Mouse (Mus musculus): ENCODE data around the gene Apba1. TPM values are rescaled to one million over a fixed set of nuclear protein-coding genes. Genes with fewer than 3 reads are reported as not detected.
A peak's percentile ranks its signal among the peaks of the same experiment; 100 is the strongest.

The Apba1 gene
- total RNA-seq (2015; ENCODE audit: low replicate concordance) (1.1 and 1.7 TPM in 2 replicates), total RNA-seq (2017; ENCODE audit: low replicate concordance) (0.90 and 2.3 TPM in 2 replicates)

DNA sequence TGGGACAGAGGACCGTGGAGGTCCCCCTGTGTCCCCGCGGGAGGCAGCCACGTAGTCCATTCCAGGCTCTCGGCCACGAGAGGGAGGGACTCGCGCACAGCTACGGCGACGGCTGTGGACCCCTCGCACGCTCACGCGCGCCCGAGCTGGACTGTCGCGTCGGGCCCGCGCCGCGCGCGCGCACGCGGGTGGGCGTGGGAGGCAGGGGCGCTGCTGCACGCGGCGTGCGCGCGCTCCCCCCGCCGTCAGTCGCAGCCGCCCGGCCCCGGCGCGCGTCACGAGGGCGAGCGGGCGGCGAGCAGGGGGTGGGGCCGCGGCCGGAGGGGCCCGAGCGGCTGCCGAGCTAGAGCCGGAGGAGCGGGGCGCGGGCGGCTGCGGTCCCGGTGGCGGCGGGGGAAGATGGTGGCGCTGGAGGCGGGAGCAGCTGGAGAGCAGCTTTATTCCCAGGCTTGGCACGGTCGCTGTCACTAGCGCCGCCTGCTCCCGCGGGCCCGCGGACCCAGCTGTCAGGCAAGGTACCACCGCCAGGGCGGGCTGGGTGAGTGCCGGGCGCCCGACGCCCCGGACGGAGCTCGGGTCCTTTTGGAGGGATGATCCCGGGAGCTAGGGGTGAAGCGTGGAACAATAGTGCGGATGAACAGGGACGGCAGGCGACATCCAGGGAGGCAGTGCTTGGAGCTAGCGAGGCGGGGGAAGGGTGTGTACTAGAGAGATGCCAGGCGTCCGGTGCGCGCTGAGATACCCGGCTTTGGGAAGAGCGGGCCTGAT, at the start of gene Apba1:
TSS of gene Apba1 (plus strand) at position 334 of the 768 bp plus-strand sequence.
- no peak; the same call in 1 of the 2 replicates for ATAC-seq (replicated peaks; ENCODE audit: low FRiP score, poor library complexity, severe bottlenecking)

DNA sequence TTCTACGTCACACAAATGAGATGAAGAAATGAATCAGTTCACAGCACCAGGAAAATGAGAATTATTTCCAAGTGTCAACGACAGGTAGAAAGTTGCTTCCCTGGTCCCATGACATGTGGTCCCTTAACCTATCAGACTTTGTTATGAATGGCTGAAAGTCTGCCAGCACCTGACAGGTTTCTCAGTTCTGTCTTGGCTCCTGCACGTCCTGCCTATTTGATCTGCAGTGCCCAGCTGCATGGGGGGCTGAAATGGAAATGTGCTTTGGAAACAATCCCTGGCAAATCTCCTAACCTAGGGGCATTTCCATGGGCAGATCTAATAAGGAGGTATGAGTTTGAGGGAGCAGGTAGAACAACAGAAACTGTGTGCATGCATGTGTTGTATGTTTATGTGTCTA, 12.2 kb upstream of the Apba1 start:
- ATAC-seq (replicated peaks; ENCODE audit: low FRiP score, poor library complexity, severe bottlenecking): no peak

DNA sequence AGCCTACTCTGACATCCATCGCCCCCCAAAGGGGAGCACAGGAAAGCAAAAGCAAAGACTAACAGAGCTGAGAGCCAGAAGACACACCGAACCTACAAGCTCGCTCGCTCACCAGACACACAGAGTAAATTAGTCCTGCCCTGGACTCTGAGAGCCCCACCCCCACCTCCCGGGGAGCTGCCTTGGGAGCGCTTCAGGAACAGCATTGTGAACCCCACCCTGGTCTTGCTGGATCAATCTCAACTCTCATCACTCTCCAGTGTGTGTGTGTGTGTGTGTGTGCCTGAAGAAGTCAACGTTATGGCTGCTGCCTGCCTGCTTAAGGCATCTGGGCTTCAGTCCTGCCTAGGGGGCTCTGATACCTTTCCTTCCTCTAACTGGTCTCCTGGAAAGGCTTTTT, 1.7 kb upstream of the Apba1 start:
- no peak for ATAC-seq (replicated peaks; ENCODE audit: low FRiP score, poor library complexity, severe bottlenecking)

DNA sequence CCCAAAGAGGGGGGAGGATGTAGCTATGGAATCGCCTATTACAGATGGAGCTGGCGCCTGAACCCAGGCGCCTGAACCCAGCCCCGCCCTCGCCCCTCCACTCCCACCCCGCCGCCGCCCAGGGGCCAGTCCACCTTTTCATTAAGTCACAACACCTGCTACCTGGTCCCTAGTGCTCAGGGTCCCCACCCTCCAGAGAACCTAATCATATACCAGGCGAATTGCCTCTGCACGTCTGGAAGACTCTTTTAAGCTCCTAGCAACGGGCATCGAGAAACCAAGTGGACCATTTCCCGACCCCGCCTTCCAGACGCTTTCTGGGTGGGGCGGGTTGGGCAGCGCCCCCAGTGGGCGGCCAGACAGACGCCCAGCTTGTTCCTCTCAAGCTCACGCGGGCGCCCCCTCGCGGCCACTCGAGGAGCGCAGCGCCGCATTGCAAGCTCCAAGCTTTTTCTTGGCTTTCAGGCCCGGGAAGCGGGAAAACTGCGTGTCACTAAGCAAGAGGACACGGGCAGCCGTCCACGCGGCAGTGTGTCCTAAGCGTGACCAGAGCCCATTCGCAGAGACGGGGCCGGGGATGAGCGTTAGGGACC, 630 bp upstream of the Apba1 start:
- ATAC-seq (replicated peaks; ENCODE audit: low FRiP score, poor library complexity, severe bottlenecking): peak; percentile 65

DNA sequence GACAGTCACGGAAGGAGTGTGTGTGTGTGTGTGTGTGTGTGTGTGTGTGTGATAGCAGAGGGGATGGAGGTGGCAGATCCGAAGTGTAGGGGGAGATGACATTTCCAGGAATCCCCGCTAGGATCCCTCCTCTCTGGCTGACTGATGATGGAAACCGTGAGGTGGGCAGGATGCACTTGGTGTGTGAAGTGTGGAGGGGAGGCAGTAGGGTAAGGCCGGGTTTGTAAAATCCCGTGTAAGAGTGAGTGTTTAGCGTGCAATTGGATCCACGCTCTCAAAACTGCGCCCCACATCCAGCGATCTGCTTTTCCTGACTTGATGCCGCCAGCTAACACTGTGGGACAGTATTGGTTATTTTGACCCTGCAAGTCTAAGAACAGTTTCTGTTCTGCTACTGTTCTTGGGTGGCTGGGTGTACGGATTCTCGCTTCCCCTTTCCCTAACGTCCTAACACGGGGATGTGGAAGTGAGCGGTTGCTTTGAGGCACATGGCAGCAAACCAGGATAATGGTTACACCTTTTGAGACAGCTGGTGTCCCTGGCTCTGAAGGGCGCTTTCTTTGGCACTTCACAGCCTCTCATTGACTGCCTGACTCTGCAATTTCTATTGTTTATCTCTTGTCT, 747 bp downstream of the Apba1 start:
- ATAC-seq (replicated peaks; ENCODE audit: low FRiP score, poor library complexity, severe bottlenecking): no peak

DNA sequence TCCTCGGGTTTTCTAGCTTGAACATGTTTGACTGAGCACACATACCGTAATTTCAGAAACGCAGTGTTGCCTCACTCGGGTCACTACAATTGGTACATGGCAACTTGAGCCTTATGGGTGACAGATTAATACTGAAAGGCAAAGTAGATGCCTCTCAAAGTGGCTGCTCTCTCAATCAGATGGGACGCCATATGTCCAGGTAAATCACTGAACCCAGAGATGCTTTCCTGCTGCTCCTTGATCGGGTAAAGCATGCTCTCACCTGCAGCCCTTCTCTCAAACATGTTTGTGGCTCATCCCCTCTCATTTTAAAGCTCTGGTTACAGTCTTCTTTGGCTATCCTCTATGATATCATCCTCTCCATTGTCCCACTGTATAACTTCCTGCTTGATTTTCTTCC, 4.7 kb downstream of the Apba1 start:
- no peak for ATAC-seq (replicated peaks; ENCODE audit: low FRiP score, poor library complexity, severe bottlenecking)

DNA sequence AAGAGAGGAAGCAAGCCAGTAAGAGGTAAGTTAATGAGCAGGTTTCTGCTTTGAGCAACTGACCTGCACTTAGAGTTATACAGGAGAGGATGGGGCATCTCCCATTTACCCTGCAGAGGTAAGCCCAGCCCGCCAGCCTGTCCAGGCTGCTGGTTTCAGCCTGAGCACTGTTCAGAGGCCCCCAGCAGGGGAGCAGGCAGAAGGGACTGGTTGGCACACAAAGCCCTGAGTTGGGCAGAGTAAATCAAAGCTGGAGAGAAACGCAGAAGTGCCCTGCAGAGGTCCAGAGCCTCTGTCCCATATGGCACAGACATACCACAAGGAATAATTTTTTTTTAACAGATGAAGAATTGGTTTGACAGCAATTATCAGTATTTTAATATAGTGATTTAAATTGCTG, 5.4 kb downstream of the Apba1 start:
- no peak for ATAC-seq (replicated peaks; ENCODE audit: low FRiP score, poor library complexity, severe bottlenecking)

DNA sequence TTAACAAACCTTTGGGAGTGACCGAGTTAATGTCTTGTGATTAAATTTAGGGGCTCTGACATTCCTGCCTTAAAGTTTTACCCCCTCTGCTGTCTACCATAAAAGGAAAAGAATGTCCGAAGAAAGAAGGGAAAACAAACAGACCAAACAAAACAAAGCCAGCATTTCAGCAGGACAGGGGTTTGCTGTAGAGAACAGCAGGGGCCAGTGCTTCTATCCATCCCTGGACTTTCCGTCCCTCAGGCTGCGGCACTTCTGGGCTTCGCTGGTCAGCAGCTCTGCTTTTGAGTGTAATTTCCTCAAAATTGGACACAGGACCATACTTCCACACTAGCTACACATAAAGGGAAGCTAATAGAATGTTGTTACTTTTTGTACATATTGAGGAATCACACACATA, 10.2 kb downstream of the Apba1 start:
- no peak for ATAC-seq (replicated peaks; ENCODE audit: low FRiP score, poor library complexity, severe bottlenecking)

DNA sequence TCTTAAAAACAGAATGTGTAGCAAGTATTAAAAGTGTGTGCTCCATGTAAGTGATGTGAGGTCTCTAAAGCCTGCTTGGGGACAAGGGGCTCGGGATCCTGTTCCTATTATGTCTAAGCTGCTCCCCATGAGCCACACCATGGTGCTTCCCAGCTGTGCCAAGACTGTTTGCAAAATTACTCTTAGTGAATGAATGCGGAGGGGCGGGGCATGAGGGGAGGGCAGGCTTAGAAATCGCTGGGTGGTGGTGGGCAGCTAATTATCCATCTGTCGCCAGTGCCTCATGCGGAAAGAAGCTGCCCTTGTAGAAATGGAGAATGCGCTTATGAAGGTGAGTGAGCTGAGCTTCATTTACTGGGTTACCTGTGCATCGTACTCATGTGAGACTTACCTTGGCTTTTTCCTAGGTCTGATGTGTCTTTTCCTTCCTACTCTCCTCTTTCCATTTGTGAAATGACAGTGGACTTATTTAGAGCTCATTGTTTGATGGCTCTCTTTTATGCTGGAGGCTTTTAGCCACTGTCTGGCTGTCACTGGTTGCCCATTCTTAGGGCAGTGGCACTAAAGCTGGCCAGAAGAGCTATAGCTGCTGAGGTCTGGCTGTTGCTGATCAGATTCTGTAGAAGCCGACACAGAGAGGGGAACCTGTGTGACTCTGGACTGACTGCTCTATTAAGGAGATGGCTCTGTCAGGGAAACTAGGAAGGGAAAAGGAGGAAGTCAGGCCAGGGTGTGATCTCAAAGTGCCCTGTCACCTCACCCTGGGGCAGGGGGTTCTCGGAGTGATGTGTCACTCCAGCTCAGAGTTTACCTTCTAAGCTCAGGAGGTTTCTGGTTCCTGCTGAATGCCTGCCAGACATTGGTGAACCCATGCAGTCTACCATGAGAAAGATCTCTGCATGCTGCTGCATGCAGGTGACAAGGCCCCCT, 12.1 kb downstream of the Apba1 start:
- ATAC-seq (replicated peaks; ENCODE audit: low FRiP score, poor library complexity, severe bottlenecking): no peak

DNA sequence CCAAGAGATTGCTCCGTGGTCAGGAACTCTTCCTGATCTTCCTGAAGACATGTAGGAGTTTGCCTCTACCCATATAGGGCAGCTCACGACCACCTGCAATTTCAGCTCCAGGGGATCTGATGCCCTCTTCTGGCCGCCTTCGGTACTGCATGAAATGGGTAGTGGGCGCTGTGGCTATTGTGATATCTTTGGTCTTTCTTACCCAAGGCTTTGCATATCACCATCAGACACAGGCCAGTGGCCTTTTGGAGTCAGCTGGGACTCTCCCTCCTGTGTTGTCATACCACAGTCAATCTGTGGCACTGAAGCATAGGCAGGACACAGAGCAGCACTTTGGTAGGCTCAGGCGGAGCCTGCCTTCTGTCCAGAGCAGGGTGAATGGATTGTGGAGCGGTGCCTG, 13.3 kb downstream of the Apba1 start:
- no peak for ATAC-seq (replicated peaks; ENCODE audit: low FRiP score, poor library complexity, severe bottlenecking)

DNA sequence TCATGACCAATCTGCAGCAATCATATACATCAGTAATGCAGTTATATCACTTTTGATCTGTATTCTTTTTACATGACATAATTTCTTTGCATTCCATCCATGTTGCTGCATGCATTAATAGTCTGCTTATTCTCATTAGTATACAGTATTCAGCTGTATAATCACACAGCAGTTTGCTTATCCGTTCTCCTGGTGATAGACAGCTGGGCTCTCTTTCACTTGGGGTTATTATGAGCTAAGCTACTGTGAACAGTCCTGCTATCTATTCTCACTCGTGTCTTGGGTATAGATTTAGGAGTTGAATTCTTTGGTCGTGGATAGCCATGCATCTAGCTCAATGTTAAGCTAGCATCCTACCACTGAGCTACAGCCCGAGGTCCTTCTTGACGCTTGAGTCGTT, 16.7 kb downstream of the Apba1 start:
- no peak for ATAC-seq (replicated peaks; ENCODE audit: low FRiP score, poor library complexity, severe bottlenecking)

DNA sequence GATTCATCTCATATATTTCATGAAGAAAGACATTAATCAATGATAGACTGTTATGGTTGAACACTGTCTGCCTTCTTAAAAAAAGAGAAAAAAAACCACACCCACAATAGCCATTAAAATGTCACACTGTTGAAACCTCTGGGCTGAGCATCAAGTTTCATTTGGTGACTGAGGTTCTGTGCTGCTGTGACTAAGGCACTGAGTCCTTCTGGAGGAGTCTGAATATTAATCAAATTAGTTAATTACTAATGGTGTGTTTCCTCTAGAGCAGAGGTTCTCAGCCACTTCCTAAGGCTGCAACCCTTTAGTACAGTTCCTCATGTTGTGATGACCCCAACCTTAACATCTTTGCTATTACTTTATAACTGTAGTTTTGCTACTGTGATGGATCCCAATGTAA, 20.4 kb downstream of the Apba1 start:
- no peak for ATAC-seq (replicated peaks; ENCODE audit: low FRiP score, poor library complexity, severe bottlenecking)

DNA sequence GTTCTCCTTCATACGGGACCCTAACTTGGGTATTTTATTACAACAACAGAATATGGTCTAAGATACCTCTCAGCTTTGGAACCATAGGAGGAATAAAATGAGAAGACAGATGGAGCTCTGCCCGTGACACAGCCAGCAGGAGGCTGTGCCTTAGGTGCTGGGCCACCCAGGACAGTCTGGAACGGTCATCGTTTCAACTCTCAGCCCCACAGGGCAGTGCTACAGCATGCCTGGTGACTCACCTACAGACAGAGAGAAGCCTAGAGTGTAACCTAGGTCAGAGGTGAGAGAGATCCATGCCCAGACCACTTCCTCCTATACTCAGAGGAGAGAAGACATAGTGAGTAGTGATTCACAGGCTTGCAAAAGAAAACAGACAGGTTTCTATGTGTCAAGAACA, 21.4 kb downstream of the Apba1 start:
- ATAC-seq (replicated peaks; ENCODE audit: low FRiP score, poor library complexity, severe bottlenecking): no peak

DNA sequence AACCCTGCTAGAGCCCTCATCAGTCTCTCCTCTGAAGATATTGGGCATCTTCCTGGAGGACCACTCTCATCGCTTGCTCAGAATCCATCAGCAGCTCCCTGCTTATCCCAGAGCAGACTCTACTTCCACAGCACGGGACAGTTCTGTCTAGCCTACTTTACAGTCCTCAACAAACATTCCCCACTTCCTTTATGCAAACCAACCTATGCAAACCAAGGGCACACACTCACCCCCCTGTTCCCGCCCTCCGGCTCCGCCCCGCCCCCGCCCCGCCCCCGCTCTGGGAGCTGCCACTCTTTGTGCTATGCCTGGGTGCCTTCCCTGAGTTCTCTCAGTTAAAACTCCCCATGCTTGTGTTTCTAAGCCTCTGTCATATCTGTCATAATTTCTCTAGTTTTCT, 23.3 kb downstream of the Apba1 start:
- no peak for ATAC-seq (replicated peaks; ENCODE audit: low FRiP score, poor library complexity, severe bottlenecking)

DNA sequence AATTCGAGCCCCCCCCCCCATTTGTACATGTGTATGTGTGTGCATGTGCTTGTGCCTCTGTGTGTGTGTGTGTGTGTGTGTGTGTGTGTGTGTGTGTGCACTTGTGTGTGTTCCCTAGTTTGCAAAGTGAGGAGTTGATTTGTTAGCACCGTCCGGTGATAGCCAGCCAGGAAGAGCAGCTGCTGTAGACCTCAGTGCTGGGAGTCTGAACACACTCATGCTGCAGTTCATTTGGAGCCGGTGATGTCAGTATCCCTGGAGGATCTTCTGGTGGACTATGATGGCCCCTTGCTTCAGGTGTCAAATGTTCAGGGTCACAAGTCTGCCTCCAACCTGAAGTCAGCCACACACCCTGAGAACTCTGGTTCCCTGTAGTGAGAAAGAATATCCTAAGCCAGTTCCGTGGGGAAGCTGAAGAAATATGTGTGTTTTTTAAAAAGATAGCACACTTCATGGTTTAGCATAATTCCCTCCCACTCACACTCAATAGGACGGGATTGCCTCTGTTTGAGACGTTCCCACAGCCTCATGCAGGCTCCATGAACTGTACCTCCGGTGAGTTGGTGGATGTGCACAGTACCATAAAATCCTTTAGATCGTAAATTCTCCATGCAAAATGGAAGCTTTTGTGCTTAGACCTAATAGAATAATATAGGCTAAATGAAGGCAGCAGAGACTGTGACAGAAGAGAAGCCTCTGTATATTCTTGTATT, 29.9 kb downstream of the Apba1 start:
- ATAC-seq (replicated peaks; ENCODE audit: low FRiP score, poor library complexity, severe bottlenecking): no peak

DNA sequence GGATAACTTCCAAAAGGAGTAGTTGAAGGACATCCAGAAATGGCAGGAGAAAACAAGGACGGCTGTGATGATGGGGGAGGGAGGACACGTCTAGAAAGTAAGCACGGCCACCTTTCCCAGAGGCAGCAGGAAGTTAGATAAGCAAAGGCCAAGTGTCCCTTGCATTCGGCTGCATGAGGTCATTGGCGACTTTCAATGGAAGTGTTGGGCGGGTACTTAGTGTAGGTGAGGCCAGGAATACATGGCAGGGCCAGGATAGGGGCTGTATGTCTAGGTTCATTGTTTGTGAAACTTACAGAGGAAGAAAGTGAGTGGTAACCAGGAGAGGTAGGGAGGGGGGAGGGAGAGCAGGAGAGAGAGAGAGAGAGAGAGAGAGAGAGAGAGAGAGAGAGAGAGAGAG, 33.0 kb downstream of the Apba1 start:
- no peak for ATAC-seq (replicated peaks; ENCODE audit: low FRiP score, poor library complexity, severe bottlenecking)

DNA sequence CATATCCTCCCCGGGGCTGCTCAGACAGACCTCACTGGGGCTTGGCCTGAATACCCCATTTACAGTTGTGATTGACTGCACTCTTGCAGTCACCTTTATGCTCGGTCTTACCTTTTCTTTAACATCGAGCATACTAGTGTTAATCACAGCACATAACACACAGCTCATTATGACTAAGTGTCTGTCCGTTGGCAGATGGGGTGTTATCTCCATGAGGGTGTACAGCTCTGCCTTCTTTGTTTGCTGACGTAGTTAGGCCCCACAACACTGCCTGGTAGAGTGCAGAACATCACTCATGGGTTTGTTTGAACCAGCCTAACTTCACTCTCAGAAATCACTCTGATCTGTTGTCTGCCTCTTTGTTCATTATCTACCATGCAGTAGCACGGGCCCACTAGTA, 33.9 kb downstream of the Apba1 start:
- no peak for ATAC-seq (replicated peaks; ENCODE audit: low FRiP score, poor library complexity, severe bottlenecking)

DNA sequence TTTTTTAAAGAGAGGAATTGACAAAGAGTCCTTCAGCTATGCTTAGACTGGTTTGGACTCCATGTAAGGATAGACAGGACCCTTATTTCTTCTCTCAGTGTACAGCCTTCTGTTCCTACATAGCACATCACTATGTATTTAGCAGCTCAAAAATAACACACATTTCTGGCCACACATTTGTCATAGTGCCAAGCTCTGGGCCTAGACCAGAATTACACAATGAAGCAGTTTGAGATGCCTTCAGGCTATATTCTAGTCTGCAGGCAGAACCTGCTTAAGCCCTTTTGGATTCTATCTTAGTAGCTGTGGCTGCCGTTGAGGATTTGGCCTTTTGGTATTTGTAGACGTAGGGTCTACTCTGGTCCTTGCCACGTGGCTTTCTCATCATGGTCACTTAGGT, 35.8 kb downstream of the Apba1 start:
- ATAC-seq (replicated peaks; ENCODE audit: low FRiP score, poor library complexity, severe bottlenecking): no peak

DNA sequence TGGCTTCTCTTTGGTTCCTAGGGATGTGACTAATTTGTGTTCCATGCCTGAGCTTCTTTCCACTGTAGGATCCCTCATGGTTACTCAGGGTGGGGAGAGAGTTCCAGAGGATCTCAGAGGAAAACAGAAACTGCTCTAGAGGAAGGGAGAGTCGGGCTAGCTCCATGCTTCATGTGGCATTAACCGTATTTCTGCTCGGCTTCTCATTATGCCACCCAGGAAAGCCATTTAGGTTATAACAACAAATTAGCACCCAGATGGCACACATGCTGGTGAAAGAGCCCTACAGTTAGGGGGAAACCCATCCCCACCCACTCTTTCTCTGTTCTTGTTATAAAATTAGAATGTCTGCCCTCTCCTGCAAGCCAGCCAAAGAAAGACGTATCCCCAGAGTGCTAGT, 36.5 kb downstream of the Apba1 start:
- ATAC-seq (replicated peaks; ENCODE audit: low FRiP score, poor library complexity, severe bottlenecking): no peak

DNA sequence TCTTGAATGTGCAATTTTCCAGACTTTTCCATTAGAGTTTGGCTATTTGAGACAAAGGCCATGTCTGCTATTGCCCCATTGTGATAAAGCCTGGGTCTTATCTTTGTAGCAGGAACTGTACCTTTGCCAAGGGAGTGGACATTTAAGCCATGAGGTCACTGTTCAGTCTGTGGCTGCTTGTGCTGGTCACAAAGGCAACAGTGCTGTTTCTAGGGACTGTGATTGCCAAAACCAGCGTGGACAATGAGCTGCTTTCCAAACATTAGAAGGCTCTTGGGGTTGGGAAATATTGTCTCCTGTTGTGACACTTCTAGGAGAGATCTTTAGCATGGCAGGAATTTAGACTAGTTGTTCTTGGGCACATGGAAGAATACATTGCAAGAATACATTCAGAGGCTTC, 42.5 kb downstream of the Apba1 start:
- no peak for ATAC-seq (replicated peaks; ENCODE audit: low FRiP score, poor library complexity, severe bottlenecking)

Measured in erythroid progenitor cell, adult 5-6 weeks (primary cell).